Mouse (Mus musculus): ENCODE results near the gene Fam107b. TPM values are rescaled to one million over a fixed set of nuclear protein-coding genes. Genes with fewer than 3 reads are reported as not detected.

The Fam107b gene
- total RNA-seq, 1 experiment, result 15.0 TPM

DNA sequence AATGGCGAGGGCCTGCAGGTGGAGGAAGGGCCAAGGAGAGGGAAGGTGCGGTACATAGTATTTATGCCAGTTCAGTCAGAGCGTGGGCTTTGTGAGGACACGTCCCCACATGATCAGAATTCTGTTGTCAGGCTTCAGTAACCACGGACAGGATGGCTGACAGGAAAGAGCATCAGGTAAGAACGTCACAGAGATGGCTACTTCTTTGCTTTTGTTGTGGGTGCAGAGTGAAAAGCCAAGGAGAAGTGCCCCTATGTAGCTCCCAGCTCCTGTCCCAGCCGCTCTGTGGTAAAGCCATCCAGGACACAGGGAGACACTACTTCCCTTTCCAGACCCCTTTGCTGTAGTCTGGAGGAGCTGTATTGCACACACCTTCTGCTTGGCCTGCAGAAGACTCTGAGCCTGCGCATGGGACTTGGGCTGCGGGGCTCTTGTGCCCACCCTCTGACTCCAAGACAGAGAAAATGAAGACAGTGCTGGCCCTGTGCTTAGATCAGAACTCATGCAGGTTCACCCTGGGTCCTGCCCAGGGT lies 199.6 kb downstream of the Fam107b start:
- no peaks in the 10 kb centered on the region for H3K36me3 ChIP-seq (ENCODE audit: control insufficient read depth, insufficient read depth, low read length, poor library complexity, severe bottlenecking)
- TF ChIP-seq MAFK (IDR thresholded peaks at IDR 0.05; ENCODE audit: insufficient read depth, low read depth, low read length) (no peak), CHD2 (IDR thresholded peaks at IDR 0.05; ENCODE audit: low read depth, low read length) (no peak), ZC3H11A (IDR thresholded peaks at IDR 0.05; ENCODE audit: borderline replicate concordance, low read depth, low read length) (no peak), HCFC1 (IDR thresholded peaks at IDR 0.05; ENCODE audit: borderline replicate concordance, insufficient read depth, low read length) (no peak), ZNF384 (IDR thresholded peaks at IDR 0.05; ENCODE audit: low read depth, low read length) (no peak)
- no peaks in the 10 kb centered on the region for H3K4me1 ChIP-seq (ENCODE audit: control insufficient read depth in 2 of 2, insufficient read depth in 2 of 2, low read length in 2 of 2, poor library complexity in 1 of 2)
- DNase-seq (ENCODE audit: low read depth, low spot score), result no peak
- in situ Hi-C loops (cut with MboI; ENCODE audit: low sequenced_read_pairs in 2 of 2, unreplicated experiment in 2 of 2), result no loop called here
- no peak overlapping the region for H3K9ac ChIP-seq (ENCODE audit: insufficient read depth, low read depth, low read length, poor library complexity, severe bottlenecking)
- H3K27ac ChIP-seq (ENCODE audit: insufficient read depth, low read depth, low read length, poor library complexity, severe bottlenecking), result no peak overlapping the region
- no peaks in the 10 kb centered on the region for H3K9me3 ChIP-seq (ENCODE audit: control insufficient read depth, insufficient read depth, low read depth, low read length)
- no peak overlapping the region for H3K4me3 ChIP-seq (ENCODE audit: insufficient read depth in 1 of 2, low read depth in 1 of 2, low read length in 2 of 2, poor library complexity in 1 of 2, severe bottlenecking in 1 of 2)

DNA sequence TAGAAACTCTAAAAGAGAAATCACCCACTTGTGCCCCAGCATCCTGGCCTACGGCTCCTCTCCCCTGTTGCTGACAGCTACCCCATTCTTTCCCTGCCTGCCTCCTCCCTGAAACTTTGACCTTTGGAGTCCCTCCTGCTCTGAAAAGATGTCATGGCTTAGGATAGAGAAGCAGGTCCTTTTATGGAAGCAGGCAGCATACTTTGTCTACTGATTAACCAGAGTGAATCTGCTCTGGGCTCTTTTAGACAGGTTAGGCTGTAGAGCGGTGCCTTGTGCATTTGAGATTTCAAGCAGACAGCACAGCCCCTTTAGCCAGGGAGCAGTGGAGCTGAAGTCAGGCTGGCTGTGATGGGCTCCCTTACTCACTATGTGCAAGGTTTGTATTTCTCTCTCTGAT lies 200.1 kb downstream of the Fam107b start:
- H3K4me1 ChIP-seq (ENCODE audit: control insufficient read depth in 2 of 2, insufficient read depth in 2 of 2, low read length in 2 of 2, poor library complexity in 1 of 2), result no peaks in the 10 kb centered on the region
- no peak overlapping the region for H3K4me3 ChIP-seq (ENCODE audit: insufficient read depth in 1 of 2, low read depth in 1 of 2, low read length in 2 of 2, poor library complexity in 1 of 2, severe bottlenecking in 1 of 2)
- no peaks in the 10 kb centered on the region for H3K9me3 ChIP-seq (ENCODE audit: control insufficient read depth, insufficient read depth, low read depth, low read length)
- no peak for TF ChIP-seq ZC3H11A (IDR thresholded peaks at IDR 0.05; ENCODE audit: borderline replicate concordance, low read depth, low read length)
- DNase-seq (ENCODE audit: low read depth, low spot score), result no peak
- H3K36me3 ChIP-seq (ENCODE audit: control insufficient read depth, insufficient read depth, low read length, poor library complexity, severe bottlenecking), result no peaks in the 10 kb centered on the region
- no peak overlapping the region for H3K9ac ChIP-seq (ENCODE audit: insufficient read depth, low read depth, low read length, poor library complexity, severe bottlenecking)
- no peak overlapping the region for H3K27ac ChIP-seq (ENCODE audit: insufficient read depth, low read depth, low read length, poor library complexity, severe bottlenecking)
- in situ Hi-C loops (cut with MboI; ENCODE audit: low sequenced_read_pairs in 2 of 2, unreplicated experiment in 2 of 2), result no loop called here

DNA sequence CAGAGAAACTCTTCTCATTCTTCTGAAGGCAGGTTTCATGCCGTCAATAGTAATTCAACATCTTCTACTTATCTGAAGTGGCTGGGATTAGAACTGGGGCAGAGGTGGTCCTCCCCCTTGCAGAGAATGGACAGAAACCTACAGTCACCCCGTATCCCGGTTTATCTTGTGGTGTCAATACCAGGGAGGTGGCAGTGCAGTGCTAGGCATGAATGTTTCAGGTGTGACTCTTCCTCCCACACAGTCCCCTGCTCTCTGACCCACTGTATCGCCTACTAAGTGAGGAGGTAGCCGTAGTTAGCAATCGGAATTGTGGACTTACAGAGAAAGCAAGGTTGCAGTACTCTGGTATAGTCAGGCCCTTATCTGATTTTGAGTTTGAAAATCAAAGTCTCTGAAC lies 201.2 kb downstream of the Fam107b start:
- H3K4me3 ChIP-seq (ENCODE audit: insufficient read depth in 1 of 2, low read depth in 1 of 2, low read length in 2 of 2, poor library complexity in 1 of 2, severe bottlenecking in 1 of 2), result no peak overlapping the region
- no peak overlapping the region for H3K9ac ChIP-seq (ENCODE audit: insufficient read depth, low read depth, low read length, poor library complexity, severe bottlenecking)
- H3K27ac ChIP-seq (ENCODE audit: insufficient read depth, low read depth, low read length, poor library complexity, severe bottlenecking), result no peak overlapping the region
- H3K4me1 ChIP-seq (ENCODE audit: control insufficient read depth in 2 of 2, insufficient read depth in 2 of 2, low read length in 2 of 2, poor library complexity in 1 of 2), result no peaks in the 10 kb centered on the region
- no peaks in the 10 kb centered on the region for H3K9me3 ChIP-seq (ENCODE audit: control insufficient read depth, insufficient read depth, low read depth, low read length)
- DNase-seq (ENCODE audit: low read depth, low spot score), result no peak
- no peak for TF ChIP-seq HCFC1 (IDR thresholded peaks at IDR 0.05; ENCODE audit: borderline replicate concordance, insufficient read depth, low read length)
- no peak for TF ChIP-seq MAFK (IDR thresholded peaks at IDR 0.05; ENCODE audit: insufficient read depth, low read depth, low read length)
- TF ChIP-seq CHD2 (IDR thresholded peaks at IDR 0.05; ENCODE audit: low read depth, low read length), result no peak
- TF ChIP-seq ZNF384 (IDR thresholded peaks at IDR 0.05; ENCODE audit: low read depth, low read length), result no peak
- TF ChIP-seq ZC3H11A (IDR thresholded peaks at IDR 0.05; ENCODE audit: borderline replicate concordance, low read depth, low read length), result no peak
- in situ Hi-C loops (cut with MboI; ENCODE audit: low sequenced_read_pairs in 2 of 2, unreplicated experiment in 2 of 2), result no loop called here
- no peaks in the 10 kb centered on the region for H3K36me3 ChIP-seq (ENCODE audit: control insufficient read depth, insufficient read depth, low read length, poor library complexity, severe bottlenecking)

DNA sequence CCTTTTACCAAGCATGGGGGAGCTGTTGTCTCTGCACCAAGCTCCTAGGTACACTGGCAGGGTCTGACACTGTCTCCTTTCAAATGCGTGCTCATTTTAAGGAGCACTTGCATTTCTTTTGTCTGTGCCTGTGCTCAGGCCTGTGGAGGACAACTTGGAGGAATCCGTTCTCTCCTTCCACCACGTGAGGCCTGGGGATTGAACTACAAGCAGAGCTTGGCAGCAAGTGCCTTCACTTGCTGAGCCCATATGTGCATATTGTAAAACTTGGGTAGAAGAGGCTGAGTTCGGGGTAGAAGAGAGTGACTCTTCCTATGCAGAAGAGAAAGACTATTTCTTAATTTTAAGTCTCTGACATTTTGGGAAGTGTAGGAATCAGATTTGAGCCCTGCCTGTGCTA lies 202.8 kb downstream of the Fam107b start:
- no peak for DNase-seq (ENCODE audit: low read depth, low spot score)
- Histone ChIP-seq H3K36me3 (ENCODE audit: control insufficient read depth, insufficient read depth, low read length, poor library complexity, severe bottlenecking) (no peaks in the 10 kb centered on the region), H3K4me1 (ENCODE audit: control insufficient read depth in 2 of 2, insufficient read depth in 2 of 2, low read length in 2 of 2, poor library complexity in 1 of 2) (no peaks in the 10 kb centered on the region), H3K27ac (ENCODE audit: insufficient read depth, low read depth, low read length, poor library complexity, severe bottlenecking) (no peak overlapping the region), H3K9me3 (ENCODE audit: control insufficient read depth, insufficient read depth, low read depth, low read length) (no peaks in the 10 kb centered on the region), H3K4me3 (ENCODE audit: insufficient read depth in 1 of 2, low read depth in 1 of 2, low read length in 2 of 2, poor library complexity in 1 of 2, severe bottlenecking in 1 of 2) (no peak overlapping the region), H3K9ac (ENCODE audit: insufficient read depth, low read depth, low read length, poor library complexity, severe bottlenecking) (no peak overlapping the region)
- in situ Hi-C loops (cut with MboI; ENCODE audit: low sequenced_read_pairs in 2 of 2, unreplicated experiment in 2 of 2), result no loop called here
- TF ChIP-seq HCFC1 (IDR thresholded peaks at IDR 0.05; ENCODE audit: borderline replicate concordance, insufficient read depth, low read length) (no peak), MAFK (IDR thresholded peaks at IDR 0.05; ENCODE audit: insufficient read depth, low read depth, low read length) (no peak), ZC3H11A (IDR thresholded peaks at IDR 0.05; ENCODE audit: borderline replicate concordance, low read depth, low read length) (no peak), ZNF384 (IDR thresholded peaks at IDR 0.05; ENCODE audit: low read depth, low read length) (no peak), CHD2 (IDR thresholded peaks at IDR 0.05; ENCODE audit: low read depth, low read length) (no peak)

DNA sequence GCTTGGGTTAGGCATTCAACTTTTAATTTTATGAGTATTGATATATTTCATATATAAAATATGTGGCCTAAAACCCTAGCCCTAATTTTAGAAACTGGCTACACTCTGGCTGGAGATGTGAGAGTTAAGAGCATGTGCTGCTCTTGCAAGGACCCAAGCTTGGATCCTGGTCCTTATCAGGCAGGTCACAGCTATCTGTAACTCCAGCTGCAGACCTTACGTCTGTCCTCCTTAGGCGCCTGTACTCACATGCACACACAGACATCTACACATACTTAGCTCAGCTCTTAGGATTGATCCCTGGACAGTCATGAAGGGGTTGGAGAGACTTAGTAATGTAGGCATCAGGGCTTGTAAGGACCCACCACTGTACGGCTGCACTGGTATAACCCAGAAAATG lies 205.3 kb downstream of the Fam107b start:
- Histone ChIP-seq H3K9me3 (ENCODE audit: control insufficient read depth, insufficient read depth, low read depth, low read length) (no peaks in the 10 kb centered on the region), H3K4me3 (ENCODE audit: insufficient read depth in 1 of 2, low read depth in 1 of 2, low read length in 2 of 2, poor library complexity in 1 of 2, severe bottlenecking in 1 of 2) (no peak overlapping the region), H3K36me3 (ENCODE audit: control insufficient read depth, insufficient read depth, low read length, poor library complexity, severe bottlenecking) (no peaks in the 10 kb centered on the region), H3K27ac (ENCODE audit: insufficient read depth, low read depth, low read length, poor library complexity, severe bottlenecking) (no peak overlapping the region), H3K4me1 (ENCODE audit: control insufficient read depth in 2 of 2, insufficient read depth in 2 of 2, low read length in 2 of 2, poor library complexity in 1 of 2) (no peaks in the 10 kb centered on the region), H3K9ac (ENCODE audit: insufficient read depth, low read depth, low read length, poor library complexity, severe bottlenecking) (no peak overlapping the region)
- DNase-seq (ENCODE audit: low read depth, low spot score), result no peak
- in situ Hi-C loops (cut with MboI; ENCODE audit: low sequenced_read_pairs in 2 of 2, unreplicated experiment in 2 of 2), result no loop called here
- TF ChIP-seq ZNF384 (IDR thresholded peaks at IDR 0.05; ENCODE audit: low read depth, low read length), result no peak
- no peak for TF ChIP-seq HCFC1 (IDR thresholded peaks at IDR 0.05; ENCODE audit: borderline replicate concordance, insufficient read depth, low read length)
- no peak for TF ChIP-seq MAFK (IDR thresholded peaks at IDR 0.05; ENCODE audit: insufficient read depth, low read depth, low read length)
- no peak for TF ChIP-seq ZC3H11A (IDR thresholded peaks at IDR 0.05; ENCODE audit: borderline replicate concordance, low read depth, low read length)
- no peak for TF ChIP-seq CHD2 (IDR thresholded peaks at IDR 0.05; ENCODE audit: low read depth, low read length)
